Mouse (Mus musculus): ENCODE data around the gene Fcmr. TPM values are rescaled to one million over a fixed set of nuclear protein-coding genes. Genes with fewer than 3 reads are reported as not detected.

Gene Fcmr
- polyA plus RNA-seq, 1 experiment from 2014 or later = 1.1 TPM

DNA sequence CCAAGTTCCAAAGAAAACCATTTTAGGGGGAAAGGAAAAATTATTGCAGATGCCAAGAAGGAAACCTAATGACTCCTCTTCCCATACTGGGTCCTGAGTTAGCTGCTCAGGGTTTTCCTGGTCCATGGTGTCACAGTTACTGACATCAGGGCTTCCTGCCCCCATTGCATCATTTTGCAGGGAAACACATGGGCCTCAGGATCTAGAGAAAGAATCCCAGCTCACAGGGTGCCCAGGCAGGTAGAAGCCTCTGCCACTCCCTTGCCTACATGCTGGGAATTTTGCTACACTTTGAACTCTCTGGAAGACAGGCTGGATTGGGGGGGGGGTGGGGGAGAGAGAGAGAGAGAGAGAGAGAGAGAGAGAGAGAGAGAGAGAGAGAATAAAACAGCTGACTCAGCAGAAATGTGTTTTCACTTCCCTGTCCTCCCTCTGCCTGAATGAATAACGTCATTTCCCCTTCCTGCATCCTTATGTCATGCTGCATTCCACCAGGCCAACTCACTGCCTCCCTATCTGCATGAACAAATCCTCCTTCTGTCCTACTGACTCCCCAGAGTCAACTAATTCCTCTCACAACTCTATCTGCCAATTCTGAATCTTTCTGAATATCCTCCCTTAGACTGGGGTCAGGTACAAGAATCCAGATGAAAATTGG lies 53.0 kb downstream of the Fcmr start:
- H3K27me3 ChIP-seq (replicated peaks) = no peaks in the 10 kb centered on the region
- H3K4me3 ChIP-seq (replicated peaks) = no peak overlapping the region
- H3K9me3 ChIP-seq (replicated peaks) = no peaks in the 10 kb centered on the region
- H3K4me2 ChIP-seq = no peak overlapping the region
- ATAC-seq (ENCODE audit: low FRiP score) = no peak
- H3K36me3 ChIP-seq = no peaks in the 10 kb centered on the region
- H3K4me1 ChIP-seq = no peaks in the 10 kb centered on the region
- 29% methylated on average over 1 of the region's 1 CpGs for WGBS
- no peak overlapping the region for H3K9ac ChIP-seq (replicated peaks)
- no peak overlapping the region for H3K27ac ChIP-seq (replicated peaks)

DNA sequence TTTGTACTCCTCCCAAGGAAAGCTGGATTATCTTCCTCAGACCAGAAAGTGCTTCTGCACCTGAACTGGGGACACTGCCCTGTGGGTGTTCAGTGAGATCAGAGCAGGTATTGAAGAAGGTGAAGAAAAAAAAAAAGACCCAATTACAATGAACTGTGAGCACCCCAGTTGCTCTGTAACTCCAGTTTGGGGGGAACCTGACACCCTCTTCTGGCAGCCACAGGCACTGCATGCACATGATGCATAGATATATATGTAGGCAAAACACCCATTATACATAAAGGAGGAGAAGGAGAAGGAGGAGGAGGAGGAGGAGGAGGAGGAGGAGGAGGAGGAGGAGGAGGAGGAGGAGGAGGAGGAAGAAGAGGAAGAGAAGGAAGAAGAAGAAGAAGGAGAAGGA lies 61.0 kb downstream of the Fcmr start:
- no peak overlapping the region for H3K27ac ChIP-seq (replicated peaks)
- ATAC-seq (ENCODE audit: low FRiP score) = no peak
- no peak overlapping the region for H3K4me2 ChIP-seq
- no peak overlapping the region for H3K4me3 ChIP-seq (replicated peaks)
- no peaks in the 10 kb centered on the region for H3K27me3 ChIP-seq (replicated peaks)
- H3K4me1 ChIP-seq = no peaks in the 10 kb centered on the region
- H3K9ac ChIP-seq (replicated peaks) = no peak overlapping the region
- H3K9me3 ChIP-seq (replicated peaks) = no peaks in the 10 kb centered on the region
- no peaks in the 10 kb centered on the region for H3K36me3 ChIP-seq

Other genes with a start within 250 kb of the Fcmr start
- not detected in 2 replicates for gene Zp3r, start 236.0 kb upstream of the Fcmr start, polyA plus RNA-seq (2015; fragmentation: Nextera tagmentation; extraction: Ambion mirVana)
- gene C4bp, start 204.0 kb upstream of the Fcmr start, polyA plus RNA-seq (2015; fragmentation: Nextera tagmentation; extraction: Ambion mirVana) = 0.55 TPM in 1 of 2 replicates, not detected in the other
- not detected in 2 replicates for gene Gm29427, start 149.9 kb upstream of the Fcmr start, polyA plus RNA-seq (2015; fragmentation: Nextera tagmentation; extraction: Ambion mirVana)
- gene Yod1, start 148.3 kb upstream of the Fcmr start, polyA plus RNA-seq (2015; fragmentation: Nextera tagmentation; extraction: Ambion mirVana) = 15.6 and 15.8 TPM in 2 replicates
- gene Pfkfb2, start 136.4 kb upstream of the Fcmr start, polyA plus RNA-seq (2015; fragmentation: Nextera tagmentation; extraction: Ambion mirVana) = 18.1 and 19.7 TPM in 2 replicates
- 0.82 and 5.5 TPM in 2 replicates for gene AA986860, start 133.7 kb upstream of the Fcmr start, polyA plus RNA-seq (2015; fragmentation: Nextera tagmentation; extraction: Ambion mirVana)
- not detected in 2 replicates for gene Fcamr, start 64.8 kb upstream of the Fcmr start, polyA plus RNA-seq (2015; fragmentation: Nextera tagmentation; extraction: Ambion mirVana)
- 0.04 TPM in 1 of 2 replicates, not detected in the other for gene Pigr, start 39.0 kb upstream of the Fcmr start, polyA plus RNA-seq (2015; fragmentation: Nextera tagmentation; extraction: Ambion mirVana)
- gene Il24, start 21.8 kb downstream of the Fcmr start, polyA plus RNA-seq (2015; fragmentation: Nextera tagmentation; extraction: Ambion mirVana) = not detected in 2 replicates
- not detected in 2 replicates for gene Il20, start 45.8 kb downstream of the Fcmr start, polyA plus RNA-seq (2015; fragmentation: Nextera tagmentation; extraction: Ambion mirVana)
- gene Il19, start 74.4 kb downstream of the Fcmr start, polyA plus RNA-seq (2015; fragmentation: Nextera tagmentation; extraction: Ambion mirVana) = not detected in 2 replicates
- gene Il10, start 154.2 kb downstream of the Fcmr start, polyA plus RNA-seq (2015; fragmentation: Nextera tagmentation; extraction: Ambion mirVana) = 0.18 TPM in 1 of 2 replicates, not detected in the other
- 15.0 and 19.9 TPM in 2 replicates for gene Mapkapk2, start 232.2 kb downstream of the Fcmr start, polyA plus RNA-seq (2015; fragmentation: Nextera tagmentation; extraction: Ambion mirVana)